In the genomic region with DNA sequence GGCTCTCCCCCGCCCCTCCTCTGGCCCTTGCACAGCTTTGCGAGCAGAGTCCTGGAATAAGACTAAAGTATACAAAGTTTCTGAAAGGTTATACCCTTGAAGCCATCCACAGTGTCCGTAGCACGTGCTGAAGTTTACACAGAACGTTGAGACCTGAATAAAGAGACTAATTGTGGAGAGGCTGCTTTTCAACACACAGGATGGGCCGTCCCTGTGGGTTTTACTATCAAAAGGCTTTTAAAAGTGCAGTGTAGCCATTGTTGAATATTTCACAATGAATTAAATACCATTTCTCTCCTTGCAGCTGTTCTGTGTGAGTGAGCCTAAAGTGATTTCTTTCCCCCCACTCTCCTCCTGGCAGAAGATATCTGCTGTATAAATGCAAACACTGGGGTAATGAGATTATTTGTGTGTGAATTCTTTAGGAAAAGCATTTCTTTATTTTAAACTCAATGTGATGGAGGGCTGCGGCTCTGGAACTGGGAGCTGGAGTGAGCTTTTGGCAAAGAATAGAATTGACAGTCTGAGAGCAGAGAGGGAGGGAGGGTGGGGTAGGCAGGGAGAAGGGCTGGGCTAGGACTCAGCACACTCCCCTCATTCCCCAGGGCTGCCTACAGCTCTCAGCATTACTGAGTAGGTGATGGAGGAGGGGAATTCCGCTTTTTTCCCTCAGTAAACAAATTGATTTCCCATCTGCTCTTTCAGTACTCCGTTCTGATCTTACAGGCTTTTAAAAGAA, we compare ENCODE assay signal across 9 mouse cellular contexts. TPM values are rescaled to one million over a fixed set of nuclear protein-coding genes. Genes with fewer than 3 reads are reported as not detected.
DNase-seq lines count a peak whose midpoint lies in the region; ATAC-seq and TF ChIP-seq lines count a peak whose summit lies in the region.
"Had no signal": no experiment of that assay in that cellular context is flagged by ENCODE, and none has a peak within 500 bp of the region (broad histone marks: within the 10 kb centered on the region; RNA-seq: fewer than 3 reads in every experiment).

No protein-coding gene starts in this region.

- H3K27ac ChIP-seq in intestine, embryonic 14.5 days (ENCODE audit: low read depth) = peak overlapping the region; percentile 75
- no peak overlapping the region for H3K27ac ChIP-seq in intestine, postnatal 0 days (ENCODE audit: low read depth, low read length)
- H3K27ac ChIP-seq in heart, embryonic 16.5 days (ENCODE audit: low read length) = peak overlapping the region; percentile 62
- no peak overlapping the region for H3K27ac ChIP-seq in midbrain, embryonic 14.5 days (replicated peaks; ENCODE audit: low read depth, low read length)

- no peak for ATAC-seq in intestine, embryonic 14.5 days (replicated peaks; ENCODE audit: low FRiP score, low TSS enrichment, low read depth)
- no peak for ATAC-seq in intestine, postnatal 0 days
- 0 out of 2 replicates have a peak, but pooled peaks have one; percentile 34 for ATAC-seq in heart, embryonic 16.5 days (replicated peaks; ENCODE audit: extremely low read depth, insufficient read depth, low FRiP score)
- ATAC-seq in midbrain, embryonic 14.5 days (ENCODE audit: low FRiP score, low TSS enrichment) = peak; percentile 67; the same call in 1 of the 2 replicates
- no peak for ATAC-seq in megakaryocyte, adult 5-6 weeks (ENCODE audit: poor library complexity, severe bottlenecking)

- DNase-seq in intestine, embryonic 14.5 days (ENCODE audit: low spot score) = peak; percentile 54
- DNase-seq in embryo, embryonic 10 days (ENCODE audit: low spot score) = peak; percentile 70
- DNase-seq in midbrain, embryonic 14.5 days = peak; percentile 73
- no peak for DNase-seq in adrenal gland, adult (ENCODE audit: inconsistent age in 2 of 2, low spot score in 1 of 2)
- DNase-seq in layer of hippocampus, adult 9-11 months = no peak
- DNase-seq: cerebellum, adult 11 months had no signal

- 4% methylated on average over 9 of the region's 9 CpGs for WGBS in intestine, embryonic 14.5 days
- WGBS in intestine, postnatal 0 days = 8% methylated on average over 9 of the region's 9 CpGs
- WGBS in heart, embryonic 16.5 days = 22% methylated on average over 9 of the region's 9 CpGs
- WGBS in midbrain, embryonic 14.5 days = 2% methylated on average over 9 of the region's 9 CpGs

- H3K4me2 ChIP-seq in intestine, embryonic 14.5 days (ENCODE audit: low read length) = peak overlapping the region; percentile 24
- no peak overlapping the region for H3K4me2 ChIP-seq in intestine, postnatal 0 days (replicated peaks; ENCODE audit: low read depth)
- H3K4me2 ChIP-seq in heart, embryonic 16.5 days (ENCODE audit: low read depth, low read length) = peak overlapping the region; percentile 21; the same call in 1 of the 2 replicates
- H3K4me2 ChIP-seq in midbrain, embryonic 14.5 days (ENCODE audit: low read length) = peak overlapping the region; percentile 2; the same call in 1 of the 2 replicates

- H3K9me3 ChIP-seq in intestine, embryonic 14.5 days (ENCODE audit: control insufficient read depth, low read length) = no peaks in the 10 kb centered on the region
- no peaks in the 10 kb centered on the region for H3K9me3 ChIP-seq in intestine, postnatal 0 days (ENCODE audit: control insufficient read depth)
- no peaks in the 10 kb centered on the region for H3K9me3 ChIP-seq in heart, embryonic 16.5 days (replicated peaks; ENCODE audit: control insufficient read depth, low read length)
- no peaks in the 10 kb centered on the region for H3K9me3 ChIP-seq in midbrain, embryonic 14.5 days (ENCODE audit: control insufficient read depth, low read length)

- H3K36me3 ChIP-seq in intestine, embryonic 14.5 days (ENCODE audit: control insufficient read depth, insufficient read depth, low read length) = no peaks in the 10 kb centered on the region
- no peaks in the 10 kb centered on the region for H3K36me3 ChIP-seq in intestine, postnatal 0 days (ENCODE audit: control insufficient read depth, insufficient read depth)
- H3K36me3 ChIP-seq in heart, embryonic 16.5 days (ENCODE audit: control insufficient read depth, insufficient read depth) = no peaks in the 10 kb centered on the region
- no peaks in the 10 kb centered on the region for H3K36me3 ChIP-seq in midbrain, embryonic 14.5 days (ENCODE audit: control insufficient read depth, insufficient read depth, low read length)

- H3K9ac ChIP-seq in intestine, embryonic 14.5 days (ENCODE audit: low read length) = no peak overlapping the region
- no peak overlapping the region for H3K9ac ChIP-seq in intestine, postnatal 0 days (ENCODE audit: low read depth, low read length)
- no peak overlapping the region for H3K9ac ChIP-seq in heart, embryonic 16.5 days (ENCODE audit: low read length)
- H3K9ac ChIP-seq in midbrain, embryonic 14.5 days (replicated peaks; ENCODE audit: low read length) = no peak overlapping the region

- peaks cover 77% of the 10 kb centered on the region for H3K4me1 ChIP-seq in intestine, embryonic 14.5 days (replicated peaks; ENCODE audit: control insufficient read depth, insufficient read depth, low read length)
- H3K4me1 ChIP-seq in intestine, postnatal 0 days (replicated peaks; ENCODE audit: control insufficient read depth, insufficient read depth, low read length) = peaks cover 4% of the 10 kb centered on the region; the same call in 1 of the 2 replicates
- peaks cover 29% of the 10 kb centered on the region for H3K4me1 ChIP-seq in heart, embryonic 16.5 days (ENCODE audit: control insufficient read depth, insufficient read depth, low read length)
- peaks cover 17% of the 10 kb centered on the region for H3K4me1 ChIP-seq in midbrain, embryonic 14.5 days (ENCODE audit: control insufficient read depth, insufficient read depth, low read length)

- no peaks in the 10 kb centered on the region for H3K27me3 ChIP-seq in intestine, embryonic 14.5 days (replicated peaks; ENCODE audit: control insufficient read depth, insufficient read depth, low read length)
- H3K27me3 ChIP-seq in intestine, postnatal 0 days (replicated peaks; ENCODE audit: control insufficient read depth, insufficient read depth, low read length) = no peaks in the 10 kb centered on the region; the same call in 1 of the 2 replicates
- H3K27me3 ChIP-seq in heart, embryonic 16.5 days (ENCODE audit: control insufficient read depth, insufficient read depth, low read length) = no peaks in the 10 kb centered on the region
- peaks cover 72% of the 10 kb centered on the region for H3K27me3 ChIP-seq in midbrain, embryonic 14.5 days (ENCODE audit: control insufficient read depth, insufficient read depth, low read length)

- TF ChIP-seq CTCF in intestine, postnatal 0 days (IDR thresholded peaks at IDR 0.05; ENCODE audit: low read depth) = no peak

- H3K4me3 ChIP-seq in intestine, embryonic 14.5 days (ENCODE audit: low read depth, low read length) = no peak overlapping the region
- no peak overlapping the region for H3K4me3 ChIP-seq in intestine, postnatal 0 days (ENCODE audit: low read depth, low read length)
- no peak overlapping the region for H3K4me3 ChIP-seq in heart, embryonic 16.5 days (ENCODE audit: low read length)
- no peak overlapping the region for H3K4me3 ChIP-seq in midbrain, embryonic 14.5 days (replicated peaks; ENCODE audit: low read depth, low read length)

RNA-seq across cellular contexts. Expression of gene Ets1, which starts 39.8 kb away (rescaled TPM):
- 46.3 and 51.3 TPM in 2 replicates for polyA plus RNA-seq in intestine, embryonic 14.5 days (2014; fragmentation: Nextera tagmentation; extraction: Ambion mirVana)
- 13.3 and 13.6 TPM in 2 replicates for polyA plus RNA-seq in intestine, postnatal 0 days (2015; fragmentation: Nextera tagmentation; extraction: Ambion mirVana)
- polyA plus RNA-seq in heart, embryonic 16.5 days (2015; fragmentation: Nextera tagmentation; extraction: Ambion mirVana) = 59.0 and 66.7 TPM in 2 replicates
- polyA plus RNA-seq in midbrain, embryonic 14.5 days (2014; fragmentation: Nextera tagmentation; extraction: Ambion mirVana) = 8.3 and 19.6 TPM in 2 replicates
- total RNA-seq in megakaryocyte, adult 5-6 weeks (2015) = 8.6 and 16.8 TPM in 2 replicates
- 29.5 and 33.1 TPM in 2 replicates for total RNA-seq in megakaryocyte, adult 5-6 weeks (2017)

Comparison
In these comparisons a context has a peak if more than half of its experiments do, and no peak if none do; other contexts are left out.
1. H3K27ac ChIP-seq: peak in intestine, embryonic 14.5 days (single experiment) and heart, embryonic 16.5 days (single experiment); none in intestine, postnatal 0 days (single experiment) and midbrain, embryonic 14.5 days (single experiment).
2. ATAC-seq: peak in heart, embryonic 16.5 days (single experiment) and midbrain, embryonic 14.5 days (single experiment); none in intestine, embryonic 14.5 days (single experiment), intestine, postnatal 0 days (single experiment) and megakaryocyte, adult 5-6 weeks (single experiment).
3. DNase-seq: peak in intestine, embryonic 14.5 days (single experiment), embryo, embryonic 10 days (single experiment) and midbrain, embryonic 14.5 days (single experiment); none in adrenal gland, adult (0 of 2) and layer of hippocampus, adult 9-11 months (single experiment).